Mouse (Mus musculus) limb, embryonic 11.5 days (tissue): Measurements from ENCODE around the gene Cpeb1. TPM values are rescaled to one million over a fixed set of nuclear protein-coding genes. Genes with fewer than 3 reads are reported as not detected.

ENCODE experiments used
- polyA plus RNA-seq: library from polyadenylated mRNA; unstranded; fragments of >200 nt; fragmentation: Nextera tagmentation; extraction: Ambion mirVana; gene quantifications from 2 replicates; pipeline ENCODE4 v1.2.1, GENCODE M21; 2014

Cpeb1 gene
- polyA plus RNA-seq, 1 experiment from 2014 or later = 0.12 TPM

Other genes with a start within 250 kb of the Cpeb1 start
- gene Pde8a, start 241.9 kb downstream of the Cpeb1 start, polyA plus RNA-seq = 3.5 and 4.4 TPM in 2 replicates
- gene Rps17, start 110.2 kb downstream of the Cpeb1 start, polyA plus RNA-seq = 1,441 and 1,453 TPM in 2 replicates
- gene Ap3b2, start 38.5 kb upstream of the Cpeb1 start, polyA plus RNA-seq = 0.21 and 0.27 TPM in 2 replicates
- not detected in 2 replicates for gene BC048679, start 42.8 kb upstream of the Cpeb1 start, polyA plus RNA-seq
- 0.04 and 0.07 TPM in 2 replicates for gene Fsd2, start 111.5 kb upstream of the Cpeb1 start, polyA plus RNA-seq
- 4.4 and 5.6 TPM in 2 replicates for gene Whamm, start 115.8 kb upstream of the Cpeb1 start, polyA plus RNA-seq